Mouse (Mus musculus) ovary, postnatal 14 days (tissue): Measurements from ENCODE around the gene Atp2b4.

Experiments used
- DNase-seq: peaks from one replicate; pipeline ENCODE4 v3.0.0; 2022; ENCODE audit warnings: low spot score

Atp2b4 gene

GRCm38 (mm10) chr1:133800948-133801393 lies at the start of gene Atp2b4:
Gene Atp2b4, minus strand, starts transcription at chr1:133801041.
- DNase-seq = peak; percentile 99

GRCm38 (mm10) chr1:133844734-133845133 lies 43.9 kb upstream of the Atp2b4 start:
- DNase-seq = no peak

- DNase-seq = no peak
Observed at GRCm38 (mm10) chr1:133843900-133844299, 43.1 kb upstream of the Atp2b4 start.

DNA sequence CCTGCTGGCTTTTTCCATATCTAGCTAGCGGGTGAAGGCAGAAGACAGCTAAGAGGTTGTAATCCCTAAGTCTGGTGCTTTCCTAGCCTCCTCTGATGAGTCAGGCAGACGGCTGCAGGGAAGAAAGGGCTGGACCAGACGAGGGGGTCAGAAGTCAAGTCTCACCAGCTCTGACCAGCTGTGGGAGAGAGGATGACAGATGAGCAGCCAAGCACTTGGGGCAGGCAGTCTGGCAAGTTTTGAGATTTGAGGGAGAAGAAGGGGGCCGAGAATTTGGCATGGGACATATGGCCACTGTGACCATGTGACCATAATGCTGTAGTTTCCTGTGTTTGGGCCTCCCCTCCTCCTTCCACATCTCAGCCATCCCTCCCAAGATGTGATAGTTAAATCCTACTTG lies 42.5 kb upstream of the Atp2b4 start:
- no peak for DNase-seq

DNA sequence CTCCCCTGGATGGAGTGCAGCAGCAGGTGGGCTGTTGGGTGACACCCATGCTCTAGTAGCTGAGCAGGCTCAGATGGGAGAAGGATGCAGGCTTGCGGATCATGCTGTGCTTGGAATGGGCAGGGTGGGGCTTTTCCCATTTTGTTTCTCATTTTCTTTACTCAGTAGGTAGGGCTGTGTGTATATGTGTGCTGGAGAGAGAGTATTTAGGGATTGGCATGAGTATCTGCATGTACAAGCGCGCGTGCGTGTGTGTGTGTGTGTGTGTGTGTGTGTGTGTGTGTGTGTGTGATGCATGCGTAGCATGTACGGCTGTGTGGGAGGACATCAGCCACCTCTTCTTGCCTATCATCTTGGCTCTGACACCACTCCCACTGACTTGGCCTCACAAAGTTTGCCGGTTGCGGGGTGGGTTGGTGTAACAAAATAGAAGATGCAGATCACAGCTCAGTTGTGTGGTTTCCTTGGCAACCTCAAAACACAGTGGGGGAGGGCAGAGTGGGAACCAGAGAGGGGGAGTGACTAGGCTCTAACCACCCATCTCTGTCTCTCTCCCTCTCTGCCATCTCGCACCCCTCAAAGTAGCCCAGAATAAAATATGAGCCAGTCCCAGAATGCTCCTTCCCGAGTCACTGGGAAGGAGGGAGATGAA lies 41.4 kb upstream of the Atp2b4 start:
- no peak for DNase-seq

GRCm38 (mm10) chr1:133841171-133841926 lies 40.5 kb upstream of the Atp2b4 start:
- DNase-seq = no peak

GRCm38 (mm10) chr1:133840530-133840929 lies 39.7 kb upstream of the Atp2b4 start:
- DNase-seq = no peak

DNA sequence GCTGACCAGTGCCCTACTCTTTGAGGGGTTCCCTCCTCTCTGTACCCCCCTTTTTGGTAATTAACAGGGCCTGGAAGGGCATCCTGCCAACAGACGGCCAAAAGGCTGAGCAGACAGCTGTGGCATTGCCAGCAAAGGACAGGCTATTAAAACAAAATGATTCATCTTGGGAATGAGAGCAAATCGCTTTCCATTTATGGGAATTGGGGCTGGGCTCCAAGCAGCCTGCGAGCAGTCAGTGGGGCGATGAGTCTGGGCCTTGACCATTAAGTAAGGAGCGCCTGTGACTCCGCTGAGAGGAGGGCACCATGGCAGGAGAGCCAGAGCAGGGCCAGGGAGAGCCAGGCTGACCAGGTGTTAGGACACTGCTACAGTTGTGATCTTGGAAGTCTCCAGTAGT lies 33.5 kb upstream of the Atp2b4 start:
- DNase-seq = peak; percentile 42

- no peak for DNase-seq
Observed at GRCm38 (mm10) chr1:133832781-133833180, 31.9 kb upstream of the Atp2b4 start.

GRCm38 (mm10) chr1:133826193-133826592 lies 25.4 kb upstream of the Atp2b4 start:
- DNase-seq = no peak

DNA sequence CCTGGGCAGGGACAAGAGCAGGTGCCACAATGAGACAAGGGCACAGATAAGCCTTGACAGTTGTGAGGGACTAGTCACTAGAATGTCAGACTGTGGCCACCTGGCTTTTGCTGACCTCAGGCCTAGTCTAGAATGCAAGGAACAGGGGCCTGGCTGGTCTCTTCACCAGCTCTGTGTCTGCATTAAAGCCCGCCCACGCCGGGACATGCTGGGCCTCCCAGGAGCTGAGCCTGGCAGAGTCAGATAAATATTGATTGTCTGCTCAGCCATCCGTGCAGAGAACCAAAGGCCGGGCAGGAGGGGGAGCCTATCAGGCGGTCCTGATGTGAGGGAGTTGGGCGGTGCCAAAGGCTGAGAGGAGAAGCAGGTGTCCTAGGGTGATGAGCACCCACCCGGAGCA lies 24.7 kb upstream of the Atp2b4 start:
- DNase-seq = no peak

- DNase-seq = no peak
Observed at GRCm38 (mm10) chr1:133825140-133825539, 24.3 kb upstream of the Atp2b4 start.

DNA sequence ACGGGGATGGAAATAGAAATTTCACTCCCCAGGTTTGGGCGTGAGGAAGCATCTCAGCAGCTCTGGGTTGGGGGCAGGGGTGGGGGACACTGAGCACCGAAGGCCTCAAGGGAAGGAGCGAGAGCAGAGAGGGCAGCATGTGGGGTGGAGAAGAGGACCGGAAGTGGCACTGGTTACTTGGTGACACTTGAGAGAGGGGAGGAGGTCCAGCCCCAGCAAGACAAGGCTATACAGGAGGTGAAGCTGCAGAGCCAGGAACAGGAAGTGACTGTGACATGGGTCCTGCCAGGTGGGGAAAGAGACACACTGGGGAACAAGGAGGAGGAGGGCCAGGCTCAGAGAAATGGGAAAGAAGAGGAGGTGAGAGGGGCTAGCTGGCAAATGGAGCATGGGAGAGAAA lies 20.3 kb upstream of the Atp2b4 start:
- DNase-seq = no peak

DNA sequence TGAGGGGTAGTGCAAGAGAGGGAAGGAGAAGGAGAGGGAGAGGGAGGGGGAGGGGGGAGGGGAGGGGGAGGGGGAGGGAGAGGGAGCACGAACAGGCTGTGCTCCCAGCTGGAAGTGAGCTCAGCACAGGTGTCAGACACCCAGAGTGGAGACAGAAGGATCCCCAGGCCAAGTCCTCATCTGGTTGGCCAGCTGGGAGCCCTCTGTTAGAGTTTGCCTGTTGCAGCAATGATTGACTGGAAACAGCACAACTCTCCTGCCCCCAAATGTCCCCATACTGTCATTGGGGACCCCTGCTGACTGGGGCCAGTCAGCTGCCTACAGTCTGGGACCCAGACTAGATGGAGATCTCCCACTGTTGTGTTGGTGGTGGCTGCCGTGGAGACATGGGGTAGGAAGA lies 19.3 kb upstream of the Atp2b4 start:
- DNase-seq = no peak

GRCm38 (mm10) chr1:133818531-133818930 lies 17.7 kb upstream of the Atp2b4 start:
- no peak for DNase-seq

GRCm38 (mm10) chr1:133815747-133816491 lies 15.1 kb upstream of the Atp2b4 start:
- no peak for DNase-seq

- no peak for DNase-seq
Observed at GRCm38 (mm10) chr1:133809376-133809775, 8.5 kb upstream of the Atp2b4 start.

DNA sequence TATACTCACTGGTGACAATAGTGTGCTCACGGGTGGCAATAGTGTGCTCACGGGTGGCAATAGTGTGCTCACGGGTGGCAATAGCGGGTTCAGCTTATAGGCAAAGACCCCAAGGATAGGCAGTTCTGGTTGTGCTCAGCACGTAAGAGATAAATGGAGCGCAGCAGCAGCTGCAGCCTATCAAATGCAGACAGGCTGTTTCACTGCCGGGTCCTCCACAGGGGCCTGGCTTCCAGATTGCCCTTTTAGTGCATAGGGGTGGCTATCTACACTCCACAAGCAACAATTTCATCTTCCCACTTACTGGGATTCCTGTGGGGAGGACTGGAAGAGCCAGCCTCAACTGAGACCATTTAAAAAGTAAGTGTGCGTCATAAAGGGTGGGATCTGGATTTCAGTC lies 7.2 kb upstream of the Atp2b4 start:
- no peak for DNase-seq

DNA sequence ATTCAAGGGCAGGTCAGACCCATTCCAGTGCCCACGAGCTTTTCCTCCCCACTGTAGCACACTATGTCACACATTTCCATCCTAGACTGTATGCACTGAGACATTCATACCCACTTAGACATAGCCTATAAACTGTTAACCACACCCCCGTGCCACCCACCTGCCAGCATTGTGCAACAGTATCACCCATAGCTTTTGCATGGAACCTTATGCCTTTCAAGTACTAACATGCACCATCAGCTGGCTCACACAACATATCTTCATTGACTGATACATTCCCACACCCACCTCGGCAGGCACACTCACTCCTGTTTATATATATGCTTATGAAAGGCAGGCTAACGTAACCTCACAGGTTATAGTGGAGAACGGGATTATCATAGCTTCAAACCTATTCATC lies 902 bp upstream of the Atp2b4 start:
- no peak for DNase-seq

DNA sequence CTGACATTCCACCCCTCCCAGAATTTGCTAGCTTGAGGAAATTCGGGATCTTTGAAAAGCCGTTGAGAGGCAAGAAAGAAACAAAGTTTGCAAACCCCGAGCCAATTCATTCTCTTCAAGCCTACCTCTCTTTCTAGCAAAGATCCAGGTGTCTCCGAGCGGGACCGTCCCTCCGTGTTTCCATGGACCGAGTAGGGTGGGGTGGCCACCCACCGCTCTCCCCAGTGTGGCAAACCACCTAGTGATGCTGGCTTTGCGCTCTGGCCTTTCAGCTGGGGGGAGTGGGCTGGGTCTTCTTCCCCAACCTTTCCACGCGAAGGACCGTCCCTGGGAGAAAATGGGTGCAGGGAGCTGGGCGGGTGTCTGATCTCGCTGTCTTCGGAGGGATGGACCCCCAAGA lies 329 bp downstream of the Atp2b4 start:
- DNase-seq = peak; percentile 12

DNA sequence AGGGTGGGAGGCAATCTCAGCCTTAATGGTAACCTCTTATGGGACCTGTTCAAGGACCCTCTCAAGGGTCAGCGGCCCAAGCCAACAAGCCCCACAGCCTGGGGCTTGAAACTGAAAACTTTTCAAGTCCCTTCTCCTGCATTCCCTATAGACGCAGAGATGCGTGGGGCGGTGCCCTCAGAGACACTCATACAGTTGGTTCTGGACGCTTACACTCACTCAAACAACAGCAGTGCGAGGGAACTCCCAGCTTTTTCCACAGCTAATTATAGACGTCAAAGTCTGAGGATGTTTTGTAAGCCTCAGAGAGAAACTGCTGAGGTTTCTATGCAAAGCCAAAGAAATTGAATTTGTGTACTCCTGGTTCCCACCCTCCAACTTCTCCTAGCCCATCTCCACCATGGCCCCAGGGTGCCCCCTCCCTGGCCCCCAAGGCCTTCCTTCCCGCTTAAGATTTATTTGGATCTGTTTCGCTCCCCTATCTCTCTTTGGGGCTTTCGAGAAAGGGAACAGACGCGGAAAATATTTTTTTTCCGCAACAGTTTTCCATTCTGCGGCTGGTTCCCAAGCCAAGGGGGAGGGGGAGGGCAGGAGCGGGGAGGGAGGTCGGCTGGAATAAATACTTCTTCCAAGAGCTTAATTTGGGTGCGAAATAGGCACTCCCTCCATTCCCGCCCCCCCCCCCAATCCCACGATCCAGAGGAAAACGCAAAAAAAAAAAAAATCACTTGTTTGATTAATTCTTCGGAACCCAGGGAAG lies 975 bp downstream of the Atp2b4 start:
- no peak for DNase-seq

- no peak for DNase-seq
Observed at GRCm38 (mm10) chr1:133798821-133799415, 1.9 kb downstream of the Atp2b4 start.
